Mouse (Mus musculus) spleen, adult 18-20 months (tissue): ENCODE data around the gene Gm21440.
"Not testable (repeated sequence)": the region's sequence is repeated elsewhere in the genome, so short reads cannot be mapped to it uniquely, and the experiment has no call there.

Experiments used
- DNase-seq, 2 experiments: peaks; one replicate each; pipeline ENCODE4 v3.0.0; 2022; ENCODE audit warnings: mixed read lengths in 2 of 2

Gene Gm21440

DNA sequence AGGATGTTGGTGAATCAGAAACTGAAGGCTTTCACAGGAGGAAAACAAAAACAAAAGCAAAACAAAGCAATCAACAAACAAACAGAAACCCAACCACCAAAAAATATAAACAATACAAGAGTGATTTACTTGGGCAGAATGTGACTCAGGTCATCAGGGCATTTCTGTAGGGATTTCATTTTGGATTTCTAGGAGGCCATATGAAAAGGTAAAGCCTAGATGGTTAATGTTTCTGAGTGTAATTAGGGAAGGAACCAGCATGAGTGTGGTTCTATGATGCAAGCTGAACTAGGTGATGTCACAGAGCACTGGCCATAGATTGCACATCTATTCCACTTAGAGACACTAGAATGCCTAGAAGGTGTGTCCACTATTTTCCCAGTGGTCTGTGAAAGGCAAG is at the start of gene Gm21440, which contains the start of gene Gm21454:
TSS of gene Gm21440 (plus strand) at position 301 of the 400 bp plus-strand sequence.
TSS of gene Gm21454 (plus strand) at position 352 of the 400 bp plus-strand sequence.
- DNase-seq = not testable (repeated sequence)

DNA sequence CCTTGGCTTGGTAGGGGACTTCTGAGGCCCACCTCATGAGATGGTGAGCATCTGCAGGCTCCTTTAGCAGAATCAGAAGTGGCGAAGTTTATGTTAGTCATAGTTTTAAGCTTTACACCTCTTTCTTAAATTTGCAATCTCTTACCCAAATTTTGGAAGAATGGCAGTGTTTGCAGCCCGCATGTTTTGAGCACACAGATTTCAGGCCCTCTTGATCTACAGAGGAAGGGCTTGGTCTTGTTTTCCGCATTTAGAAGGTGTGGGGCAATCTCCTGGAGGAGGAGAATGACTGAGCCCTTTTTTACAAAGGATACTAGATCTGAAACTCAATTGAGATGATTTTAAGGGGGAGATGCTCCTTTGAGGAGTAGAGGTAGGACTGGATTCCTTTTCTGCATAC is 28.4 kb upstream of the Gm21440 start, which contains the start of gene Gm21828:
TSS of gene Gm21828 (minus strand) at position 101 of the 400 bp plus-strand sequence.
- not testable (repeated sequence) for DNase-seq
